Mouse (Mus musculus): ENCODE measurements at regions not wholly inside any gene's neighbourhood (a gene's known extent, or its start where the extent isn't known, plus 50 kb on each side); places are given as distances from the start of the nearest gene placed in this dataset.

GRCm38 (mm10) chr4:89514981-89515380 lies 164.3 kb upstream of the Dmrta1 start:
- TF ChIP-seq MAX (IDR thresholded peaks at IDR 0.05; ENCODE audit: low read length) (no peak), POLR2AphosphoS2 (IDR thresholded peaks at IDR 0.05; ENCODE audit: low read depth, low read length) (no peak), POLR2A (IDR thresholded peaks at IDR 0.05; ENCODE audit: low read depth, low read length) (no peak), CTCF (conservative IDR thresholded peaks at IDR 0.05 in 1 of 2, IDR thresholded peaks at IDR 0.05 in 1 of 2; ENCODE audit: low read depth in 2 of 2, low read length in 2 of 2) (no peak), NELFE (IDR thresholded peaks at IDR 0.05; ENCODE audit: low read depth, low read length) (no peak), USF2 (conservative IDR thresholded peaks at IDR 0.05; ENCODE audit: low read depth, low read length) (no peak), JUND (conservative IDR thresholded peaks at IDR 0.05; ENCODE audit: low read depth, low read length) (no peak), MYC (IDR thresholded peaks at IDR 0.05; ENCODE audit: low read depth, low read length) (no peak), SMC3 (IDR thresholded peaks at IDR 0.05; ENCODE audit: low read depth, low read length) (no peak), EP300 (IDR thresholded peaks at IDR 0.05; ENCODE audit: low read length) (no peak), CHD1 (IDR thresholded peaks at IDR 0.05; ENCODE audit: low read depth, low read length) (no peak)
